Mouse (Mus musculus) monocyte, adult 5-6 weeks (primary cell): ENCODE measurements around the gene Cntn2. TPM values are rescaled to one million over a fixed set of nuclear protein-coding genes. Genes with fewer than 3 reads are reported as not detected.

Experiments used
- ATAC-seq: fragments of 153-309, 156-312 bp; replicated peaks from 2 replicates; pipeline ENCODE4 v1.8.0; 2017; ENCODE audit warnings: mild to moderate bottlenecking; ENCODE audit not compliant: low TSS enrichment, insufficient number of reproducible peaks, severe bottlenecking, poor library complexity, low FRiP score
- total RNA-seq: library from RNA; stranded (forward); fragments of 200-1000, 200-491, 200-594 nt; gene quantifications from 3 replicates; pipeline ENCODE4 v1.2.3, GENCODE M21; 2017

Gene Cntn2
- total RNA-seq, 1 experiment from 2014 or later: not detected

DNA sequence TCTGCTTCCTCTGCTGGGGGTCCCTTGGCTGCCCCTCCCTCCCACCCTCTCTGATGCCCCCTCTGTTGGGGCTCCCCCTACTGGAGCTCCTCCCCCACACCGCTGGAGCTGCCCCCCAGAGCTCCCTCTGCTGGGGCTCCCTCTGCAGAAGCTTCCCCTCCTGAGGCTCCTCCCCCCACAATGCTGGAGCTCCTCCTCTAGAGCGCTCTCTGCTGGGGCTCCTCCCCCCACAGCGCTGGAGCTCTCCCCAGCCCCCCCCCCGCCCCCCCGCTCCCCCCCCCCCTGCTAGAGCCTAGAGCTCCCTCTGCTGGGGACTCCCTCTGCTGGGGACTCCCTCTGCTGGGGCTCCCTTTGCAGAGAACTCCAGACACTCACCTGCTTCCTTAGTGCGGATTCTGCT lies 22.3 kb downstream of the Cntn2 start:
- ATAC-seq: no peak

DNA sequence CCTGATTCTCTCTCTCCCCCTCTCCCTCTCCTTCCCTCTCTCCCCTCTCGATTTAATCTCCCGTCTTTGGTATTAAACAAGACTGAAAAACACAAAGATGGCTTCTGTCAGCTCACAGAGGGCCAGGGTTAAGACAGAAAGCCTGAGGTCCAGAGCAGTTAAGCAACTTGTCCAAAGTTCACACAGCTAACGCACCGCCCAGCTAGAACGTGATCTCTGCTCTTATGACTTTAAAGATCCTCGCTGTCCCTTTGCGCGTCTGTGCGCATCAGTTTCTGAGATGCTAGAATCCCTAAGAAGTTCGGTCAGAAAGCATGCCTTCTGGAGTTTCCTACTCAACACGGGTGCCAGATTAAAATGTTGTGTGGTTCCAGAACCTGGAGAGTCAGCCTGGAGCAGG lies 23.3 kb downstream of the Cntn2 start:
- no peak for ATAC-seq

DNA sequence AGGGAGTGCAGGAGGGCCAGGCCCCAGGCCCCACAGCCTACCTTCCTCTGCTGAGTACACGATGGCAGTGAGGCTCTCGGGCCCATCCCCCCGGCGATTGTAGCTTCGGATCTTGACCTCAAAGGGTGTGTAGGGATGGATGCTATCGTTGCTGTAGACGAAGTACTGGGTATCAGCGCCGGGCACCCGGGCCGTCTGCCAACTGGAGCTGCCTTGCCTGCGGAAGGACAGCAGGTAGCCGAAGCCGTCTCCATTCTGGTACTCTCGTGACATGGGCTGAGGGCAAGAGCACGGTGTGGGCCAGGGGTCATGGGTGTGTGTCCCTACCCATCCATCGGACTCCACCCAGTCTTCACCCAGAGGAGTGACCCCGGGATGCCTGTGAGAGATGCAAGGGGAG lies 24.4 kb downstream of the Cntn2 start:
- ATAC-seq: no peak

DNA sequence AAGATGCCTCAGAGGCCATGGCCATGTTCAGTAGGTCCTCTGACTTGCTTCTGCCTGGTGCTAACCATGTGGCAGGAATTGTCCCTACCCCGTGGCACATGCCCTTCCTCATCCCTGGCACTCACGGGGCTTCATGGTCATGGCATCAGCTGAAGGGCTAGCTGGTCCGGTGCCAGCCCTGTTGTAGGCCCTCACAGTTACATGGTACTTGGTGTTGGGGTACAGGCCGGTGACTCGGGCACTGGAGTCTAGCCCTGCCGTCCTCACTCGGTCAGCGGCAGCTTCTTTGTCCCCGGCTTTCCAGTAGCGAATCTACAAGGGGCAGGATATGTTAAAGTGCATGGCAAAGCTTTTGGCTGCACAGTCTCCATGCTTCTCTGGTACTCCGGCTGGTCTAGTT lies 26.3 kb downstream of the Cntn2 start:
- no peak for ATAC-seq

DNA sequence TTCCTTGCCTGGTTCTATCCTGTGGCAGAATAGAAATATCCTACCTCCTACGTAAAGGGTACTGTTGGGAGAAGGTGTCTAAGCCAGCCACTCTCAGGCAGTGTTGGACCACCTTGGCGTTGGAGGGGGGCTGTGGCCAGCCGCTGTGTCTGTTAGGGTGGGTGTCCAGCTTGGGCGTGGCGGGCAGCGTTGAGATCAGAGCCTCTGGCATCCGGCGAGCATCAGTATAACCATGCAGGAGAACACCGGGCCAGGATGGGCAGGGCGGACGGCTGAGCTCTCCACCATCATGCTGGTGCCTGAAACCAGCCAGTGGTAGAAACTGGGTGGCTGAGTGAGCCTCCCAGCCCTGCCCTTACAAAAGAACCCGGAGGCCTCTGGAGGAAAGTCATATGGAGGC lies 27.7 kb downstream of the Cntn2 start:
- ATAC-seq: no peak

DNA sequence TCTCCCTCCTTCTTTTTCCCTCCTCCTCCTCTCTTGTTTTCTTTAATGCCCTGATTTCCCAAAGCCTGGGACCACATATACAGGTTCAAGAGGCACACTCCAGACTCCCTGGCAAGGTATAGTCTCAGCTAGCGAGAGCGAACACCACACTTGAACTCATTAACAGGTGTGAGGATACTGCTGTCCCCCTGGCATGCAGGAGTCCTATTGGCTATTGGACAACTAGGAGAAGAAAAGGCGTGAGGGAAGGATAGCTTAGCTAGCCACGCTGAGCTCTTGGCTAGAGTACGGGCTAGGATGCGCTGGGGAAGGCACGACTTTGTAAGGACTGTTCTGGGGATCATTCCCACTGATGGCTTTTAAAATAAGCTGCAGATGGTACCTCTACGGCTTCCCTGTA lies 30.9 kb downstream of the Cntn2 start:
- ATAC-seq: no peak

DNA sequence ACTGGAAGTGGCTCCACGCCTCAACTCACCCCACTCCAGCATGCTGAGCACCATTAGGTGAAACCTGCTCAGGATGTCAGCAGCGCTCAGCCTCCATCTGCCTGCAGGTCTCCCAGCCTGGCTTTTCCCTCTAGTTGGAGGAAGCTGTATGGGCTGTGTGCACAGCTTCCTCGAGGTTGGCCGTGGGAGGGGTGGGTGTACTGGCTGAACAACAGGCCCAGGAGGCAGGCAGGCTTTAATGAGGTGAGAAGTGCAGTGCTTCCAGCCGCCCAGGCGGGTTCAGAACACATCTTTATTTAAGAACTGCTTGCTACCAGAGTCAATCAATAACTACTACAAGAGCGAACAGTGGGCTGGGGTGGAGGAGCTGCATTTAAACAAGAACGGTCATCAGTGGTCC lies 31.5 kb downstream of the Cntn2 start:
- no peak for ATAC-seq

DNA sequence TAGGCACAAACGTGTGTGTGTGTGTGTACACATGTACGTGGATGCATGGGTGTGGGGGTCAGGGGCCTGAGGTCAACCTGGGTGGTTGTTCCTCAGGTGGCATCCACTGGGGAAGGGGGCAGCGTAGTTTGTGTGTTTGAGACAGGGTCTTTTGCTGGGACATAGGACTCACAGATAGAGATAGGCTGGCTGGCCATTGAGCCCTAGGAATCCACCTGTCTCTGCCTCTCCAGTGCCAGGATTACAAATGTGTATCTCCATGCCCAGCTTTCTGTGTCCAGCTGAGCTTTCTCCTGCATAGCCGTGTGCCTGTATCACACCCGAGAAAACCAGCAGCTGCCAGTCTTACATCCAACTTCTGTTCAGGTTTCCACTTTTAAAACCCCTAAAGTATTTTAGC lies 33.3 kb downstream of the Cntn2 start:
- ATAC-seq: no peak

DNA sequence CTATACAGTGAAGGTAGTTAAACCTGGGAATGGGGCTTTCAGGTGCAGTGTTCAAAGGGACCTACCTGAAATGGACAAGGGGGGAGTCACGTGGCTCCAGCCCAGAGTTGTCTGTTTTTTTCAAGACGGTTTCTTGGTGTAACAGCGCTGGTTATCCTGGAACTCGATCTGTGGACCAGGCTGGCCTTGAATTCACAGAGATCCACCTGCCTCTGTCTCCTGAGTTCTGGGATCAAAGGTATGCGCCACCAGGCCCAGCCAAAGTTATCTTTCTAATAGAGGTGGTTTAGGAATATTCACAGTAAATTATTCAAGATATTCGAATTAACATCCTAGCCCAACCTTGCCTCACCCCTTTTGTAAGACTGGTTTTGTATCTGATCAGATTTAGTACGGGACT lies 36.4 kb downstream of the Cntn2 start:
- ATAC-seq: no peak

DNA sequence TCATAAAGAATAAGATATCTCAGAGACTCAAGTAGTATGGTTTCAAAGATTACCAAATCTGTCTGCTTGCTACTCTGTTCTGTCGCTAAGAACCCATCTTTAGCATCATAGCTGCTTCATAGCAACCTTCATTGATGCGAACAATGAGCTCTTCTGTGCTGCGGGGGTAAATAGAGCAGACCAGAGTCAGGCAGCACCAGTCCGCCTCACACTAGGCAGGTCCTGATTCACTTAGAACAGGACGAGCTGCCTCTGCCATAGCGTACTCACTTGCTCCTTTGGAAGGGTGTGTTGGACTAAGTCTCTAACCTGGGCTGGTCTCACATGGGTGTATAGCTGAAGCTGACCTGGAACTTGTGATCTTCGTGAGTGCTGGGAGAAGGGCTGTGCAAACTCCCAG lies 37.0 kb downstream of the Cntn2 start, which contains the start of gene Tmem81:
Gene Tmem81, plus strand, starts transcription at position 173 of the 400 bp plus-strand sequence.
- no peak for ATAC-seq

DNA sequence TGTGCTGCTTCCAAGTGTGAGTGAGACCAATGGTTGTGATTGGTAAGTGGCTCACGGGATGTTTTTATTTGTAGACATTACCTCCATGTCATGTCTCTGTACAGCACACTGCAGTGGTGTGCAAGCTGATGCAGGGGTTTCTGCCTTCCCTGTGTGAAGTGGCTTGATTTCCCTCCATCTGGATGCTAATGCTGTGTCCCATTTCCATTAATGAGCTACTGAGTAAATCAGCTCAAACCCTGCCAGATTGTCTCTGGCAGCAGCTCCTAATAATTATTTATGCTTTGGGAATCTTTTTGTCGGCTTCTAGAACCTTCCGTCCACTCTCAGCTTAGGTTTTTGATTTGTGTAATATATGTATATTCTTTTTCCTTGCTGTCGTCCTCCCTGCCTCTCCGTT lies 37.9 kb downstream of the Cntn2 start:
- ATAC-seq: no peak

DNA sequence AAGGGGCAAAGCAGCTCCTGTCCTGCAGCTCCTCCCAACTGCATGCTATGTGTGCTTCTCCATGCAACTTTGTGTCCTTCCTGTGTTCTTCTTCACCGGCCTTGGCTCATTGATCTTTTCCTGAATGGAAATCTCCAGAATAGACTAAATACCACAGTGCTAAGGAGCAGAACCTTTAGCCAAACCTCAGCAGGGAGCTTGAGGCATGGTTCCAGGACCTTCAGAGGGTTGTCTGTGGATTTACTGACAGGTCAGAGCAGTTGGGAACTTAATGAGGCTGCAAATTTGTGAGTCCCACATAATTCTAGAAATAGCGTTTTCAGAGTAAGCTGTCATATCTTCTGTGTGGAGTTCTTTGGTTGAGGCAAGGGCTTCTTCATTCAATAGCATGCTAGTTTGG lies 42.5 kb downstream of the Cntn2 start:
- no peak for ATAC-seq

DNA sequence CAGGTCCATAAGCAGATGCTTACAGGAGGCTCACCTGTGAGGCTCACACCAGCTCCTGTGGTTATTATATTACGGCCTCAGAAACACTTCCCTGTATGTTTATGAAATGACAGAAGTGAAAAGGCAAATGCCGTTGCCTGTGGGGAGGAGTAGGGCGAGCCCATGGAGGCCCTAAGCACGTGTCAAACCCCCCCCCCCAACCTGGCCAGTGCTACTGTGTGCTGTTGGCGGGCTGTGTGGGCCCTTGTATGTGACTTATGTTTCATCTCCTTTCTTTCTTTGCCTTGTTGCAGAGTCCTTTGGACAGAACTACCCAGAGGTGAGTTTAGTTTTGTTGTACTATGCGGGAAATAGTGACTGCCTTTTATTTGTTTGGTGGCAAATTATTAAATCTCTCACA lies 59.3 kb downstream of the Cntn2 start:
- no peak for ATAC-seq

DNA sequence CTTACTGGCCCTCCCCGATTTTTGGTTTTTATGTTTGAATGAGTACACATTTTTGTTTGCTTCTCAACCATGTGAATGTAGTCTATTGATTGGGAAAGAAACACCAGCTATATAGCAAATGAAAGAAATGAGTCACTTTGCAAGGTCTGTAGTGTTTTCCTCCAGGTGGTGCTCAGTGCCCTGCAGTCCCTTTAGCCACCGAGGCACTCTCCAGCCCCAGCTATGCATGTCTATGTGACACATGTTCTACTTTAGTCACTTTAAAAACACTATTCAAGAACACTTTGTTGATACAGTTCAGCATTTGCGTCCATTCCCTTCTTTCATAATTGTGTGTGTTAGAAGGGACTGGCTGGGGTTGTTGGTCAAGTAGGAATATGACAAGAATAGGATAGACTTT lies 59.8 kb downstream of the Cntn2 start:
- ATAC-seq: no peak

DNA sequence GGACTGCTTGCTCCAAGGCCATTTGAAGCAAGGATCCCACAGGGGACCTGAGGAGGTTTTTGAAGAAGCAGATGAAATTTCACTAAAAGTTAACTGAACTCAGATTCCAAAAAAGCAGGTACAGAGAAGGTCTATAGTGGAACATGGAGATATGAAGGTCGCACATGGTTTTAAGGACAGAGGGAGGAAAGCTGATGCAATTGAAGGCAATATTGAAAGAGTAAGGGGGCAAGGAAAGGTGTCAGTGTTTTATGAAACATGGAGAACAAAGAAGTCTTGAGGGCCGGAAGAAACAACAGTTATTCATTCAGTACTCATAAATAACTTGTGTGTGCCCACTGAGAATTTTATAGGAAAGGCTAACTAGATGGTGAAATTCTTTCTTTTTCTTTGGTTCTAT lies 61.4 kb downstream of the Cntn2 start:
- no peak for ATAC-seq

DNA sequence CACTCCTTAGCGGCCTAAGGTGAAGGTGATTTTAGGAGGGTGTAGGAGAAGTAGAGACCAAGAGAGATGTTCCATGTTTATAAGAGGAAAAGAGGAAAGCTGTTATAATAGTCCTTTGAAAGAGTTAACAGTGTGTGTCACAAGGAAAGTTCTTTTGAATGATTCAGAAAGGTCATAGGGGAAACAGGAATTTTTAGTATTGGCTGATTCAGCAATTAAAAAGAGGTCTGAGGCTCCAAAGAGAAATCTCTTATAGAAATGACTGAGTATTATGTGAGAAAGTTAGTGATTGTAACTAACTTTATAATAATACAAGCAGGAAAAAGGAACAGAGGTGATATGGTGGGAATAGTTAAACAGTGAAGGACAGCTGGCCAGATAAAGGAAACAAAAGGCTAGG lies 63.6 kb downstream of the Cntn2 start:
- no peak for ATAC-seq

DNA sequence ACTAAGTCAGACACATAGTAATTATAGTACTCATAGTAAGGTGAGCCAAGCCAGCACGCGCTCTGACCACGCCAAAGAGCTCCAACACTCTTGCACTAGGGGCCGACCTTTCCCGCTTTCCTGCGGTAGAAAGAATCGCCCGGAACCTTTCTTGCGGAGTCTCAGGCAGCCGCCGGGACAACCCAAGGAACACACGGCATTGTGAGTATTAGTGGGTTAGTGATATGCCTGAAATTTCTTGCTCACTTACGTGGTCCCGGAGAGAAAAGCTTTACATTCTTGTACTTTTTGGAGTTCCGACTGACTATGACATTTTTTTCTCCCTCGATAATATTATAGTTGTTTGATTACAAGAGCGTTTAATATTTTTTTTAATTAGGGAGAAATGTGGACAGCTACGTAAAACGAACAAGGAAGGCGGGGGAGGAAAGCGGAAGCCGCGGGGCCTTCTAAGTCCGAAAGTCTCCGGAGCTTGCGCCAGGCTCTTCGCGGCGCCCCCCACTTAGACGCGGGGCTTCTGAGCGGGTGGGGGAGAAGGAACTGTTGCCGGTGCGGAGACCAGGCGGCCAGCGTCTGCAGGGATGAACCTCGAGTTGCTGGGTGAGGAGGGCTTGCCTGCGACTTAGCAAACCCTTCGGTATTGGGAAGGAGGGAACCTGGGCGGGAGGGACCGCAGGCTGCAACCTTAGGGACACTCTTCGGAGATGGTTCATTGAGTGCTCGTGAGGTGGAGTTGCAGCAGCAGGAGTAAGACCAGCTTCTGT lies 65.9 kb downstream of the Cntn2 start, which contains the start of gene Rbbp5:
Gene Rbbp5, plus strand, starts transcription at position 438 of the 764 bp plus-strand sequence.
- peak; percentile 87 for ATAC-seq

DNA sequence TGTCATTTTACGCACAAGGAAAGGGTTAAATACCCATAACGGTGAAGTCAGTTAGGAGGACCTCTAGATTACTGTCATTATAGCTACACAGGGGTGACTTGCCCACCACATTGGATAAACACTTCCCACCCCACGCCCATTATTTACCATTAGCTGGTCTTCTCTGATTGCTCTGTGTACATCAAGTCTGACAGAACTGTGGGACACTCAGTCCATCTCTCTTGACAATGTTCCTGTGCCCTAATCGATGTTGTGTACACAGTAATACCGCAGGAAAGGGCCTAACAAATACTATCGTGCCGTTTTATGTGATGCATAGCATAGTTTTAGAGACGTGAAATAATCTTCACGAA lies 66.5 kb downstream of the Cntn2 start:
- 0 out of 2 replicates have a peak, but pooled peaks have one; percentile 19 for ATAC-seq

DNA sequence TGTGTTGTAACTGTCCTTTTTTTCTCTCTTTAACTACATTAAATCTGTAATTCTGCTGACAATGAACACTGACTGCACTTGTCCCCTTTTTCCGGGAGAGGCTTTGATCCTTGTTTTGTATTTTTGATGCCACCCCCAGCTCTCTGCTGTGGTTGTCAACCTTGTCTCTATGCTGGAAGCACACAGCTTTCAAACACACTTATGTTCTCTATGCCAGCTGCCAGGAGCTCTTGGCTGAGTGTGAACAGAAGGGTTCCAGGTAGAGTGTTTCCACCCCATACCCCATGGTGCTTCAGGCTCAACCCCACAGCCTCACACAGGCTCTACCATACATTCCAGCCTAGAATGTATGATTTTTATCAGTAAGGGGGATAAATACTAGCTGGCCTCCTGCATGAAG lies 68.6 kb downstream of the Cntn2 start:
- ATAC-seq: no peak

DNA sequence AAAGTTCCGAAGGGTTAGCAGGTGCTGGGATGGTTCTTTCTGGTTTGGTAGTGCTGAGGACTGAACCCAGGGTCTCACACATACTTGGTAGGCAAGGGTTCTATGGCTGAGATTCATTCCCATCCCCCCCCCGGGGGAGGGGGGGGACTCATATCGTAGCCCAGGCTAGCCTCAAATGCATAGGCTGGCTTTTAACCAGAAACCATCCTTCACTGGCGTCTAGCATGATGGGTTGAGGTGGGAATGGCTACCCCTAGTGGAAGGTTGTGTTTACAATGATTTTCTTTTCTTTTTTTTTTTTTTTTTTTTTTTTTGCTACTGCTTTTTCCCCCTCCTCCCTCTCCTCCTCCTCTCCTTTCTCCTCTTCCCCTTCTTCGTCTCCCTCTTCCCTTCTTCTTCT lies 70.5 kb downstream of the Cntn2 start:
- no peak for ATAC-seq

DNA sequence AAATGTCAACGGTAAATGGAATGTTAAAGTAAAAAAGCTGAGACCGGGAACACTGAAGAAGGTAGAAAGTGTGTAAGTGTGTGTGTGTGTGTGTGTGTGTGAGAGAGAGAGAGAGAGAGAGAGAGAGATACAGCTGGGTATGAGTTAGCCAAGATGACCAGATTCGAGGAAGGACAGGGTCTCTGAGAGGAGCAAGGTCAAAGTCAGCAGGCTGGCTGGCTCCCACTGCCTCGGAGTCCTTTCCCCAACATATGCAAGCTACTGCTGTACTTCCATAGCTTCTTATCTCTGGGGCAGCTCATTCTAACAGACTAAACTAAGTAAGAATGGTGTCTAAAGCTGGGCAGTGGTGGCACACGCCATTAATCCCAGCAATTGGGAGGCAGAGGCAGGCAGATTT lies 71.6 kb downstream of the Cntn2 start:
- ATAC-seq: no peak
